Mouse (Mus musculus): ENCODE results near the gene Gm20918.
"Not testable (repeated sequence)": the region's sequence is repeated elsewhere in the genome, so short reads cannot be mapped to it uniquely, and the experiment has no call there.

Gene Gm20918

GRCm38 (mm10) chrY:5043637-5044036, at the start of gene Gm20918:
Gene Gm20918 (plus strand): TSS chrY:5043937.
- DNase-seq (ENCODE audit: low read depth, low spot score) = not testable (repeated sequence)

All from embryo, embryonic 11.5 days (tissue).